Mouse (Mus musculus) fibroblast of lung, adult 2 months (primary cell): ENCODE data around the gene Nat8l.
"Not testable (repeated sequence)": the region's sequence is repeated elsewhere in the genome, so short reads cannot be mapped to it uniquely, and the experiment has no call there.

Experiments used
- DNase-seq: peaks from one replicate; pipeline ENCODE4 v3.0.0-alpha.2; 2011; ENCODE audit warnings: low read depth

The Nat8l gene

GRCm38 (mm10) chr5:33995843-33996693 is at the start of gene Nat8l:
Nat8l (plus strand) TSS chr5:33995984.
- no peak for DNase-seq

GRCm38 (mm10) chr5:33947035-33947434 is 48.7 kb upstream of the Nat8l start:
- not testable (repeated sequence) for DNase-seq

GRCm38 (mm10) chr5:33948314-33948713 is 47.5 kb upstream of the Nat8l start:
- DNase-seq = no peak

GRCm38 (mm10) chr5:33953471-33954185 is 42.2 kb upstream of the Nat8l start:
- DNase-seq = no peak

- DNase-seq = peak; percentile 27
Measured at GRCm38 (mm10) chr5:33954354-33954753, 41.4 kb upstream of the Nat8l start.

- DNase-seq = peak; percentile 63
Measured at GRCm38 (mm10) chr5:33955868-33956267, 39.9 kb upstream of the Nat8l start.

GRCm38 (mm10) chr5:33959382-33959781 is 36.4 kb upstream of the Nat8l start:
- DNase-seq = no peak

GRCm38 (mm10) chr5:33974736-33975135 is 21.0 kb upstream of the Nat8l start:
- DNase-seq = no peak

GRCm38 (mm10) chr5:33976267-33976666 is 19.5 kb upstream of the Nat8l start:
- no peak for DNase-seq

GRCm38 (mm10) chr5:33982731-33983259 is 13.0 kb upstream of the Nat8l start:
- no peak for DNase-seq

GRCm38 (mm10) chr5:33983309-33984121 is 12.3 kb upstream of the Nat8l start, which contains the start of gene Gm1673:
Gm1673 (plus strand) TSS chr5:33983433.
- DNase-seq = no peak

- DNase-seq = no peak
Measured at GRCm38 (mm10) chr5:33994671-33995625, 836 bp upstream of the Nat8l start.

- no peak for DNase-seq
Measured at GRCm38 (mm10) chr5:33996694-33997045, 886 bp downstream of the Nat8l start.

- DNase-seq = no peak
Measured at GRCm38 (mm10) chr5:33997051-33997741, 1.4 kb downstream of the Nat8l start.

- no peak for DNase-seq
Measured at GRCm38 (mm10) chr5:33997829-33998504, 2.2 kb downstream of the Nat8l start.

- no peak for DNase-seq
Measured at GRCm38 (mm10) chr5:33998505-33998877, 2.7 kb downstream of the Nat8l start.

GRCm38 (mm10) chr5:33999466-34000090 is 3.8 kb downstream of the Nat8l start:
- DNase-seq = no peak

GRCm38 (mm10) chr5:34000809-34001208 is 5.0 kb downstream of the Nat8l start:
- no peak for DNase-seq

GRCm38 (mm10) chr5:34001401-34001800 is 5.6 kb downstream of the Nat8l start:
- no peak for DNase-seq
